Mouse (Mus musculus) liver, adult 2 months (tissue): ENCODE measurements around the gene Abr.

Experiments used
- CTCF ChIP-seq: fragments of 200-500 bp; IDR thresholded peaks from 2 replicates; pipeline ENCODE4 v1.5.1; 2011; ENCODE audit warnings: low read depth, low read length, control low read depth
- POLR2A ChIP-seq: fragments of 200-500 bp; IDR thresholded peaks from 2 replicates; pipeline ENCODE4 v1.6.1; 2011; ENCODE audit warnings: low read length, control low read depth; ENCODE audit not compliant: insufficient read depth; ENCODE audit errors: extremely low read depth

DNA sequence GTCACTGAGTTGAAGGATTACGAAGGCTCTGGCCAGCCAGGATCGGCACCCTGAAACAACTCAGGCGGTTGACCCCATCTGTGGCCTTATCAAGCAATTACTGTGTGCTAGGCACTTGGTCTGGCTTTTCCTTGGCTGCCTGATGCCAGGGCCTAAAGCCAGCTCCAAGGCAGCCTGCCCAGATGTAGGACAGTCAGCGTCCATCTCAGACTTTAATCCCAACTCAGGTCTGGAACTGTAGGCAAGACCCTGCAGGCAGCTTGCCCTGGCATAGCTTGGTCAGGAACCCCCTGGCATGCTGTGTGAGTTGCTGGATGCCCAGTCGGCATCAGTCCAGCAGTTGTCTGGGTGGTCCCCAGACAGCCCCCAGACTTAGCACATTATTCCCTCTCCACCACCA is 186.1 kb downstream of the Abr start:
- TF ChIP-seq POLR2A, result no peak
- no peak for TF ChIP-seq CTCF
